Mouse (Mus musculus) liver, postnatal 0 days (tissue): ENCODE measurements around the gene Mylip. TPM values are rescaled to one million over a fixed set of nuclear protein-coding genes. Genes with fewer than 3 reads are reported as not detected.

Source experiments
- ATAC-seq: fragments of 200-750 bp; cut with Nextera tagmentation; 2 replicates; pipeline ENCODE4 v1.8.0; 2017; ENCODE audit warnings: mild to moderate bottlenecking, moderate library complexity
- DNase-seq: peaks from one replicate; pipeline ENCODE4 v3.0.0-alpha.2; 2016
- H3K27ac ChIP-seq: fragments of 300-500 bp; sonication (generic); 2 replicates; pipeline ENCODE4 v1.5.1; 2014; ENCODE audit warnings: antibody characterized with exemption, moderate library complexity, mild to moderate bottlenecking, low read depth
- H3K27me3 ChIP-seq: fragments of 300-500 bp; sonication (generic); 2 replicates; pipeline ENCODE4 v1.6.1; 2014; ENCODE audit warnings: low read length, control low read depth, mixed read lengths; ENCODE audit not compliant: insufficient read depth
- H3K36me3 ChIP-seq: fragments of 300-500 bp; sonication (generic); replicated peaks from 2 replicates; pipeline ENCODE4 v1.6.1; 2014; ENCODE audit warnings: mild to moderate bottlenecking, control low read depth, low read length, moderate library complexity, mixed read lengths; ENCODE audit not compliant: insufficient read depth
- H3K4me1 ChIP-seq: fragments of 300-500 bp; sonication (generic); 2 replicates; pipeline ENCODE4 v1.6.1; 2014; ENCODE audit warnings: antibody characterized with exemption, mild to moderate bottlenecking, control low read depth; ENCODE audit not compliant: insufficient read depth
- H3K4me2 ChIP-seq: fragments of 300-500 bp; sonication (generic); 2 replicates; pipeline ENCODE4 v1.6.1; 2014; ENCODE audit warnings: low read depth, mild to moderate bottlenecking, low read length, moderate library complexity, mixed read lengths
- H3K4me3 ChIP-seq: fragments of 300-500 bp; sonication (generic); 2 replicates; pipeline ENCODE4 v1.5.1; 2014; ENCODE audit warnings: low read depth, low read length
- H3K9ac ChIP-seq: fragments of 300-500 bp; sonication (generic); replicated peaks from 2 replicates; pipeline ENCODE4 v1.6.1; 2014; ENCODE audit warnings: mild to moderate bottlenecking, moderate library complexity
- H3K9me3 ChIP-seq: fragments of 300-500 bp; sonication (generic); 2 replicates; pipeline ENCODE4 v1.6.1; 2016; ENCODE audit warnings: mild to moderate bottlenecking, control low read depth, low read length, mixed read lengths
- CTCF ChIP-seq: sonication (generic); IDR thresholded peaks from 2 replicates; pipeline ENCODE4 v1.5.1; 2016; ENCODE audit warnings: antibody characterized with exemption, low read depth
- EP300 ChIP-seq: IDR thresholded peaks from 2 replicates; pipeline ENCODE4 v1.6.1; 2016; ENCODE audit warnings: antibody characterized with exemption, low read depth, mild to moderate bottlenecking
- WGBS: fragments of 180-500 bp; shearing (Covaris S2); extraction: QIAGEN DNeasy Blood & Tissue Kit; methylation state at CpG from one replicate; pipeline ENCODE4 v1.1.7; 2014; ENCODE audit not compliant: insufficient replicate concordance; 5-methylcytosine and 5-hydroxymethylcytosine counted together
- polyA plus RNA-seq: library from polyadenylated mRNA; unstranded; fragments of >200 nt; fragmentation: Nextera tagmentation; extraction: Ambion mirVana; gene quantifications from 2 replicates; pipeline ENCODE4 v1.2.1, GENCODE M21; 2015

Mylip gene
- polyA plus RNA-seq, 1 experiment from 2014 or later, result 7.4 TPM

DNA sequence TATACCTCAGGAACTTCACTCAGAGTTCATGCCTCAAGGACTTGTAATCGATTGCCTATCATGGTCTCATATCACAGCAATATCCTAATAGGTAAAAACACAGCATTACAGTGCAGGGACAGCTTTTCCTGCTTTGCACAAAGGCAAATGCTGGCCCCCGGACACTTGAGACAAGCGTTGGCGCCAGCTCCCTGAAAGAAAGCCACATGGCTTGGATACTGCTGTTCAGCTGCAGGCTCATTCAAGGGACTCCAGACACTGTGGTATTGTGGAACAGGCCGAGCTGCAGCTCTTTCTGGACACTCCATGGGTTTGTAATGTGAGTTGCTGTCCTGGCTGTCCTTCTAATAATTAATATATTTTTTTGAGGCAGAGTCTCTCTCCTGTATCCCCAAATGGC lies 34.4 kb downstream of the Mylip start:
- no peak for DNase-seq
- WGBS, result 79% methylated on average over 5 of the region's 5 CpGs
- H3K36me3 ChIP-seq, result no peaks in the 10 kb centered on the region

DNA sequence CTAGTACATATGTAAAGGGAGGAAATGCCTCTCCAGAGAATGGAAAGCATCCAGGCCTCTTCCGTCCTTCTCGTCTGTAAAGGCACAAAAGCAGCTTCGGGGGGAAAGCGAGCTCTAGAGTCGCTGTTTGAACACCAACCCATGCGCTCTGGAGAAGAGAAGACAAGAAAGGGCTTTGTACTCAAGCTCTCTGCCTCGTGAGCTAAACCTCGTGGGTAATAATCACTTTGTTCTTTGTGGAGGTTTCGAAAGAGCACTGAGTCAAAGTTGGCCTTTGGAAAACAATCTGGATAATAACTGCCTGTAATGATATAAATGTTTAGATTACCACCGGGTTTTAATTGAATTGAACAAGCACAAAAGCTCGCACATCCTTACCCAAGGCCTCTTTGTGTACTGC lies 39.7 kb downstream of the Mylip start:
- no peak for ATAC-seq
- H3K36me3 ChIP-seq, result no peaks in the 10 kb centered on the region
- no peaks in the 10 kb centered on the region for H3K9me3 ChIP-seq
- no peak overlapping the region for H3K27ac ChIP-seq
- no peak overlapping the region for H3K9ac ChIP-seq
- 74% methylated on average over 11 of the region's 11 CpGs for WGBS
- peaks cover 5% of the 10 kb centered on the region; the same call in 1 of the 2 replicates for H3K27me3 ChIP-seq
- no peak overlapping the region for H3K4me3 ChIP-seq
- DNase-seq, result no peak
- no peaks in the 10 kb centered on the region for H3K4me1 ChIP-seq
- H3K4me2 ChIP-seq, result no peak overlapping the region
- TF ChIP-seq CTCF, result no peak
- TF ChIP-seq EP300, result no peak

More for the DNA sequence above, 34.4 kb downstream of the Mylip start:
- Histone ChIP-seq H3K4me1 (no peaks in the 10 kb centered on the region), H3K9me3 (no peaks in the 10 kb centered on the region), H3K4me3 (no peak overlapping the region), H3K9ac (no peak overlapping the region), H3K27ac (no peak overlapping the region), H3K4me2 (no peak overlapping the region), H3K27me3 (peaks cover 14% of the 10 kb centered on the region; the same call in 1 of the 2 replicates)
- no peak for ATAC-seq
- TF ChIP-seq CTCF, result no peak
- no peak for TF ChIP-seq EP300

DNA sequence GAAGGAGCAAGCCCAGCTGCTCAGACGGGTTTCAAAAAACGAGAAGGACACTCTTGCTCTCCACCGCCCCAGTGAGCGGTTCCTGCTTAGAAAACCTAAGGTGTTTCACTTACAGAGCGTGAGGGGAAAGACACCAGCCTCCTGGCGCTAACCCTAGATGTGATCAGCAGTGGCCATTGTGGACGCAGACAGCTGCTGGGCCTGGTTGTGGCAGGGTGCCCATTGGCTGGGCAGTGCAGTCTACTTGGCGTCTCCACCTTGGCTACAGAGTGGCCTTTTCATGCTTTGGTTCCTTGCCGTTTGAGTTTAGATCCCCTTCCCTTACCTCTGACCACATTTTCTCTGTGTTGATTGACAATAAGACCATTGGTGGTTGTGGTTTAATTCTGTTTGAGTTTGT lies 47.6 kb downstream of the Mylip start:
- Histone ChIP-seq H3K27ac (no peak overlapping the region), H3K9ac (no peak overlapping the region), H3K4me2 (no peak overlapping the region), H3K27me3 (peaks cover 16% of the 10 kb centered on the region), H3K36me3 (no peaks in the 10 kb centered on the region), H3K9me3 (no peaks in the 10 kb centered on the region), H3K4me1 (no peaks in the 10 kb centered on the region), H3K4me3 (no peak overlapping the region)
- TF ChIP-seq EP300 (no peak), CTCF (no peak)
- ATAC-seq, result no peak
- WGBS, result 79% methylated on average over 9 of the region's 9 CpGs
- no peak for DNase-seq

DNA sequence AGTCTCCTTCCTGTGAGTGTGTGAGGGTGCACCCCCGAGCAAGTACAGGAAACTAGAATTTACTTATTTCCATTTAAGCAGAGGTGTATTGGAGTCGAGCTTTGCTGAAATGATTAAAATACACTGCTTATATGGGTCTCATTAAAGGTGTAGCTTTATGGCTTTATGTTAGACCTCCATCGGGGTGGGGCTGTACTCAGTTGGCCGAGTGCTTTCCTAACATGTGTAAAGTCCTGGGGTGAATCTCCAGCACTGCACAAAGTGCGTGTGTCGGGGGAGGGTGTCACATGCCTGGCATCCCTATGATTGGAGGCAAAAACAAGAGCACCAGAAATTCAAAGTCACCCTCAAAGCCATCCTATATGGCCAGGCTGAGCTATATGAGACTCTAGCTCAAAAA lies 49.3 kb downstream of the Mylip start:
- Histone ChIP-seq H3K9ac (no peak overlapping the region), H3K4me3 (no peak overlapping the region), H3K4me1 (peaks cover 9% of the 10 kb centered on the region; the same call in 1 of the 2 replicates), H3K27me3 (peaks cover 23% of the 10 kb centered on the region), H3K9me3 (no peaks in the 10 kb centered on the region), H3K36me3 (no peaks in the 10 kb centered on the region), H3K27ac (no peak overlapping the region), H3K4me2 (no peak overlapping the region)
- TF ChIP-seq EP300 (no peak), CTCF (no peak)
- no peak for DNase-seq
- WGBS, result 75% methylated on average over 6 of the region's 6 CpGs
- no peak for ATAC-seq

DNA sequence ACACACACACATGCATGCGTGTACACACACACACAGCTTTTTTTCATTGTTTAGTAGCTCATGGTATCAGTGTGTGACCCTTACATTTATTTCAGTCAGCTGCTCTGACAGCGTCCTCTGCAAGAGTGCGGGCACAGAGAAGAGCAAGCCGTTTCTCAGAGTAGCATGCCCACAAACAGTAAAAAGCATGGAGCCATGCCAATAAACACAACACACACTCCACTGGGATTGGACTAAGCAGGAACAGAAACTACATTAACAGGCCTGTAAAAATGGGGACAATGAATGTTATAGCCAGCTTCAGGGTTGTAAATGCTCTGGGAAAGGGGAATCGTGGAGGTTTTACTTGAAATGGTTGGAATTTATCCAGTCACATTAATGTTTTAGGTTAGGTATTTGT lies 50.7 kb downstream of the Mylip start:
- Histone ChIP-seq H3K4me3 (no peak overlapping the region), H3K9me3 (no peaks in the 10 kb centered on the region), H3K9ac (no peak overlapping the region), H3K36me3 (no peaks in the 10 kb centered on the region), H3K4me1 (peaks cover 19% of the 10 kb centered on the region), H3K27ac (no peak overlapping the region), H3K27me3 (peaks cover 28% of the 10 kb centered on the region), H3K4me2 (no peak overlapping the region)
- WGBS, result 78% methylated on average over 5 of the region's 5 CpGs
- no peak for TF ChIP-seq EP300
- no peak for DNase-seq
- no peak for ATAC-seq

DNA sequence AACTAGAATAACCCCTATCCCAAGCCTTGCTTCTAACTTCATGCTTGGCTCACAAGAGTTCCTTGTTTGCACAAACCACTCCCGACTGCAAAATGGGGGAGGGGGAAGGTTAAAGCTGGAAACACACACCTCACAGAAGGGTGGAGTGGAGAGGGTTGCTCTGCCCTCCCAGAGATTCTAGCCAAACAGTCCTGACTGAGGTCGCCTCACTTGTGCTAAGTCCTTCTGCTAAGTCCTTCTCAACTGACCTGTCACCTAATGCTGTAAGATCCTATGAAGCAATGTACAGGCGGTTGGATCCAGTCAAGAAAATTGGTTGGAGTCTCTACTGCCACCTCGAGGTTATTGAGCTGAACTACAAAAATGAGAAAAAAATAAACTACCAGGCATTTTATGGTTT lies 52.9 kb downstream of the Mylip start:
- peaks cover 20% of the 10 kb centered on the region for H3K4me1 ChIP-seq
- 0 out of 2 replicates have a peak overlapping the region, but pooled peaks have one; percentile 28 for H3K4me2 ChIP-seq
- H3K9me3 ChIP-seq, result no peaks in the 10 kb centered on the region
- peak; percentile 57; the same call in 1 of the 2 replicates for ATAC-seq
- WGBS, result 5% methylated on average over 4 of the region's 4 CpGs
- peaks cover 23% of the 10 kb centered on the region; the same call in 1 of the 2 replicates for H3K27me3 ChIP-seq
- no peaks in the 10 kb centered on the region for H3K36me3 ChIP-seq
- H3K4me3 ChIP-seq, result no peak overlapping the region
- no peak overlapping the region for H3K9ac ChIP-seq
- peak overlapping the region; percentile 58; the same call in 1 of the 2 replicates for H3K27ac ChIP-seq
- DNase-seq, result peak; percentile 29
- TF ChIP-seq EP300 (0 out of 2 replicates have a peak, but pooled peaks have one; percentile 12), CTCF (peak; percentile 79)
